Mouse (Mus musculus) embryo, embryonic 9.5 days (tissue): ENCODE measurements at regions not wholly inside any gene's neighbourhood (a gene's known extent, or its start where the extent isn't known, plus 50 kb on each side); places are given as distances from the start of the nearest gene placed in this dataset.
"Not testable (repeated sequence)": the region's sequence is repeated elsewhere in the genome, so short reads cannot be mapped to it uniquely, and the experiment has no call there.

ENCODE experiments used
- DNase-seq: peaks from one replicate; pipeline ENCODE4 v3.0.0-alpha.2; 2017; ENCODE audit errors: extremely low spot score

GRCm38 (mm10) chr6:140229295-140229694 lies 188.0 kb upstream of the Plcz1 start:
- DNase-seq = no peak

GRCm38 (mm10) chr6:140228741-140229140 lies 187.5 kb upstream of the Plcz1 start:
- DNase-seq = no peak

GRCm38 (mm10) chr6:140222534-140223324 lies 181.5 kb upstream of the Plcz1 start:
- DNase-seq = no peak

DNA sequence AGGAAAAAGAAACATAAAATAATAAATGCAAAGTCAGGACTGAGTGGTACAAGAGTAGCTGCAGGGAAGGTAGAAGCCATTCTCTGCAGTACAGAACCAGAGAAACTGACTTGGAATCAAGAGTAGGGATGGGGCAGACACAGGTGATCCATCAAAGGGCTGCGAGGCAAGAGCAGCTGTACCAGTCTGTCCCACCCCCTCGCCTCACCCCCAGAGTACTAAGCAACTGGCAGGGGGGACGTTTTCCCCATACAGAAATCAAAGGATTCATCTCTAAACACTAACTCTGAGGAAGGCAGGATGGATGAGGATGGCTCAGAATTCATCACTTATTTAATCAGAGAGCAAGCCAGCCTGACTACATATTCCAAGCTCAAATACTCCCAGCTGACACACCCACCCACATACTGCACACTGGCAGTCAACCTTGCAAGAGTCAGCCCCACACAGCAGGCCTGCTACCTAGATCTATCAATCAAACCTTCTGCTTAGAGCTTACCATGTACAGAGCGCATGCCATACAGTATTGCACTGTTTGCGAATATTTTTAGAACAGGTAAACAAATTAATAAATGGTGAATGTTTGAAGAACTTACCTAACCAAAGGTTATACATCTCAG lies 180.5 kb upstream of the Plcz1 start:
- no peak for DNase-seq

DNA sequence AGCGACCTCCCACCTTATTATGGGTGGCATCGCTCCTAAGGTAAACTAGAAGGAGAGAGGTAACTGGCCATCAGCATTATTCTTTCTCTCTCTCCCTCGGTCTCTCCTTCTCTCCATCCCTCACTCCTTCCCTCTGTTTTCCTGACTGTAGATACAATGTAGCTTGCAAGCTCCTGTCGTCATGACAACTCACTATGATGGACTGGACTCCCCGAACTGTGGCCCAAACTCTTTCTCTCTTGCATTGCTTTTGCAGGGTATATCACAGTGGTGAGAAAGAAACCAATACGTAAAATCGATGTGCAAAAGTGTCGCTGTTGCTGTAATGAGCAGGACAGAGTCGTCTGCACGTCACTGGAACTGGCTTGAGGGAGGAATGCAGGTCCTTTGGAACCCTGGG lies 177.5 kb upstream of the Plcz1 start:
- no peak for DNase-seq

GRCm38 (mm10) chr6:140212403-140212802 lies 171.1 kb upstream of the Plcz1 start:
- DNase-seq = no peak

DNA sequence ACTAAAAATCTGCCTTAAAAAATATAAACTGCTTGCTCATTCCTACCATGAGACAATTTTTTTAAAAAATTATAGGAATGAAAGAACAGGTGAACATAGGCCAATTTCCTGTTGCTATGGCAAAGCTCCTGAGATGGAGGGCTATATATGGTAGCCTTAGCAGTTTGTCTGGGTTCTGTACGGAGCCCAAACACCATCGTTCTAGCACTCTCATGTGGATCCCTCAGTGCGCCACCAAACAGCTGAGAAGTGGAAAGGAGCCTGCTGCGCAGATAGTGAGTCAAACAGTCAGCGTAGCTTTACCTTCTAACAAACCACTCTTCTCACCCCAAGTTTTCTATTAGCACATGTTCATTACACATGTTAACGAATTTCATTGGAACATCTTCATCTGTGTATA lies 168.9 kb upstream of the Plcz1 start:
- DNase-seq = no peak

GRCm38 (mm10) chr6:140209083-140209482 lies 167.8 kb upstream of the Plcz1 start:
- no peak for DNase-seq

GRCm38 (mm10) chr6:140208375-140208774 lies 167.1 kb upstream of the Plcz1 start:
- DNase-seq = no peak

GRCm38 (mm10) chr6:140206676-140207075 lies 165.4 kb upstream of the Plcz1 start:
- DNase-seq = not testable (repeated sequence)

- no peak for DNase-seq
Measured at GRCm38 (mm10) chr6:140201356-140201755, 160.1 kb upstream of the Plcz1 start.

DNA sequence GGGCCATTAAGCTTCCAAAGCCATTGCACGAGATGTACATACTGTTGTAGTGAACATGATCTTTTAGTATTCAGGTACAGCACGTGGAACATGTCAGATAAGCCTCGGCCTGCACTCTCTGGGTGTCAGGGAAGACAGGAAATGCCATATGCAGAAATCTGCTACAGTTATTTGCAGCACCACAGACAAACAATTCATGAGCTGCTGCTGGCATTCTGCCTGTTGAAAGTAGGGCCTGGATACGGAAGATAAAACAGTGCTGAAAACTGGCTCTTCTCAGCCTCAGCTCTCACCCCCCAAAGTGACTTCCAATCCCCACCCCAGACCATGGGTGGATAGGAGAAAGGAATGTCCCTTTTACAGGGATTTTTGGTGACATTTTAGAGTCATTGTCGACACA lies 159.1 kb upstream of the Plcz1 start:
- DNase-seq = no peak

DNA sequence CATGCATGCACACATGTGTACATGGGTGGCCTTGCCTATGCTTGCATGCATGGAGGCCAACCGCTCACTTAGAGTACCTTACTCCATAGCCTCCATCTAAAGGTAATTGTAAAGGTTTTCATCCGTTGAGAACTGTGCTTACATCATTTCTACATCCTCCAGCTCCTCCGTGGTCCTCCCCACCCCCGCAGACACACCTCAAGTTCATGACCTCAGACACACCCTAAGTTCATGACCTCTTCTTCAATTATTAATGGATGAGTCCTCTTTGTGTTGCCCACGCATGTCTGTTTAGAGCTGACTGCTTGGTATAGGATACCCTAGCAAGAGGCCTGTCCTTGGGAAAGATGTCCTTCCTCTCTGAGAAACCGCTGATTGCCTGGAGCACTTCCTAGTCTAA lies 156.8 kb upstream of the Plcz1 start:
- DNase-seq = no peak

DNA sequence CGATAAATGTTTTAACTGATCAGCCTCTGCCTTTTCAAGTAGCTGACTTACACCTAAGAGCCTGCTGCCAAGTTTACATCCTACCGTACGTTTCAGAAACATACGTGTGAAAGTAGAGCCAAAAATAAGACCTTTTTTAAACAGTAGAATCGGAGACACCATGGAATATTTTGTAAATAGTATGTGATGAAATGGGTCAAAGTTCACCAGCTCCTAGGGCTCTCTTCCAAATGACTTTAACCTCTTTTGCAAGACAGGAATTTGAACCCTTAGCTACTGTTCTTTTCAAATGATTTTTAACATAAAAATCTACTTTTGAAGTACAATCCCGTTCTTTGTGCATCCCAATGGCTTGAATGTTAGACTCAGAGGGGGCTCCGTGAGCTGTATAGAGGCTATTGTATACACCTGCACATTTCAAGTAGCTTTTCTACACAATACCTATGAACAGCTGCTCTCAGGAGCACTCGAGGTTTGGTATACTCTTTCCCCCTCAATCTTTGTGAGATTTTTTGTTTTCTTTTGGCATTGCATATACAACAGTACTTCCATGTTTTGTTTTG lies 155.9 kb upstream of the Plcz1 start:
- DNase-seq = no peak

DNA sequence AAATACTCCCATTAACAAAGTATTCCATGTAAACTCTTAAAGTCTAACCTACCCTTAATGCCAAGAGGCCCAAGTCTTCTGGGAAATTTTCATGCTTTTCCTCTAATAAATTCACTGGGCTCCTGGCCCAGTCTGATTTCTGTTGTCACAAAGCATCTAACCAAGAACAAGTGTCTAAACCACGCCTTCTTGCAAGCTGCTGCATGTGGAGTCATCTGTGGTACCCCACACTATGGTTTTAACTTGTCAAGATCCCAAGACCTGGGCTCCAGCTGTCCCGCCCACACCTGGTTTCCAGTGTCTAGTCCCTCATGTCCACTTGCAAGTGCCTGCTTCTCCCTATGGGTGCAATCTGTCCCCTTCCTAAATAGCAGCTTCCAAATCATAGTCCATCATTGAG lies 153.0 kb upstream of the Plcz1 start:
- no peak for DNase-seq

GRCm38 (mm10) chr6:140193084-140193939 lies 152.1 kb upstream of the Plcz1 start:
- peak; percentile 19 for DNase-seq

- no peak for DNase-seq
Measured at GRCm38 (mm10) chr6:140192526-140192925, 151.3 kb upstream of the Plcz1 start.

DNA sequence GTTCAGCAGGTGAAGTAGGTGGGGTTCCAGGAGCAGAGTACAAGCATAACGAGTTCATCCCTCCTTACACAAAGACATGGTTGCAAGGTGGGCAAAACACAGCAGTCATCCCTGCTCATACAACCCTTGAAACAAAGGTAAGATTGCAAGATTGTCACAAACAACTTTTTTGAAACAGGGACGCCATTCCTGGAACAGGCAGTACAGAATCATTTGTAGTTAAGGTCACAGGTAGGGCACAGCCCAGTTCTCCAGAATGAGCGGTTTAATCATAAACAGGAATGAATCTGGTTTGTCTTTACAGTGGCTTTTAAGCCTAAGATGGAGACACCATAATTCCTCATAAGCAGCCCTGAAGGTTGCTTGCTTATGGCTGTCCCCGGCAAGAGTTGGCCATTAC lies 150.1 kb upstream of the Plcz1 start:
- DNase-seq = no peak

DNA sequence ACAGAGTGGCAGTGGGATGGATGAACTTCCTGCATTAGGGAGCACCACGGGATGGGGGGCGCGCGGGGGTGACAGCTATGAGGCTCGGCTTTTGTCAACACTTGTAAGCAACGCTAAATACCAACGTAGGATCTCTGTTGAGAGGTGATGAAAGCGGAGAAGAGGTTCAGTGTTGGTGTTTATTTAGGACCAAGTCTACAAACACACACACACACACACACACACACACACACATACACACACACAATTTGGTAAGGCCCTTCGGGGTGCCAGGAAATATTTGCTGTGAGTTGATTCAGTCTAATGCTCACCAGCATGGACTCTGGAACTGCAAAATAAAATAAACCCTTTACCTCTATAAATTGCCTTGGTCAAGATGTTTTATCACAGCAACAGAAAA lies 148.3 kb upstream of the Plcz1 start:
- DNase-seq = no peak

GRCm38 (mm10) chr6:140187733-140188132 lies 146.5 kb upstream of the Plcz1 start:
- DNase-seq = no peak

GRCm38 (mm10) chr6:140187106-140187505 lies 145.8 kb upstream of the Plcz1 start:
- DNase-seq = no peak

- DNase-seq = no peak
Measured at GRCm38 (mm10) chr6:140179999-140180398, 138.7 kb upstream of the Plcz1 start.
